Mouse (Mus musculus): ENCODE measurements around the gene Pllp. TPM values are rescaled to one million over a fixed set of nuclear protein-coding genes. Genes with fewer than 3 reads are reported as not detected.

The Pllp gene
- 1.6 and 1.7 TPM in 2 replicates for polyA plus RNA-seq (2015; fragmentation: Nextera tagmentation; extraction: Ambion mirVana)

DNA sequence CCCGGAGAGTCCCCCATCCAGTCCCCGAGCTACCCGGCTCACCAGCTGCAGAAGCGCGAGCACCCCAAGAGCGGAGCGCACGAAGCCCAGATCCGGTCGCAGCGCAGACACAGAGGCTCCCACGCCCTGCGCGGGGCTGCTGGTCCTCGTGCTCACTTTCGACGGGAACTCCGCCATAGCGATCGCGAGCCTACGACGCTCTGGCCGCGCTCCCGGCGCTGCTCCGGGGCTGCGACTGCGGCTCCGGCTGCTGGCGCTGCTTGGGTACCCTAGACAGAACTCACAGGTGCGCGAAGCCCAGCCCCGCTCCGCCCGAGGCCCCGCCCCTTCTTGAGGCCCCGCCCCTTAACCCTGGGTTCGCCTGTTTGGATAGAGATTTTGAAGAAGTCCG is at the start of gene Pllp:
Gene Pllp, minus strand, starts transcription at position 285 of the 391 bp plus-strand sequence.
- Histone ChIP-seq H3K27me3 (replicated peaks; ENCODE audit: control insufficient read depth, insufficient read depth, low read length) (peaks cover 40% of the 10 kb centered on the region), H3K27ac (ENCODE audit: low read length) (no peak within 1 kb of the TSS), H3K9me3 (ENCODE audit: control insufficient read depth, low read length) (no peaks in the 10 kb centered on the region), H3K36me3 (ENCODE audit: control insufficient read depth, insufficient read depth) (no peaks in the 10 kb centered on the region), H3K4me3 (replicated peaks; ENCODE audit: low read length) (peak within 1 kb of the TSS; percentile 45), H3K4me2 (ENCODE audit: low read length) (peak within 1 kb of the TSS; percentile 55), H3K4me1 (replicated peaks; ENCODE audit: control insufficient read depth, insufficient read depth, low read length) (peaks cover 15% of the 10 kb centered on the region), H3K9ac (replicated peaks; ENCODE audit: low read depth, low read length) (peak within 1 kb of the TSS; percentile 16)
- peak; percentile 71 for ATAC-seq
- WGBS: under 1% methylated on average over 41 of the region's 41 CpGs

- H3K4me1 ChIP-seq (replicated peaks; ENCODE audit: control insufficient read depth, insufficient read depth, low read length): no peaks in the 10 kb centered on the region
- H3K27me3 ChIP-seq (replicated peaks; ENCODE audit: control insufficient read depth, insufficient read depth, low read length): no peaks in the 10 kb centered on the region
- no peaks in the 10 kb centered on the region for H3K9me3 ChIP-seq (ENCODE audit: control insufficient read depth, low read length)
- H3K9ac ChIP-seq (replicated peaks; ENCODE audit: low read depth, low read length): no peak within 1 kb of the TSS
- no peak within 1 kb of the TSS for H3K4me3 ChIP-seq (replicated peaks; ENCODE audit: low read length)
- H3K27ac ChIP-seq (ENCODE audit: low read length): no peak within 1 kb of the TSS
- 90% methylated on average over 7 of the region's 7 CpGs for WGBS
- H3K4me2 ChIP-seq (ENCODE audit: low read length): no peak within 1 kb of the TSS
- no peaks in the 10 kb centered on the region for H3K36me3 ChIP-seq (ENCODE audit: control insufficient read depth, insufficient read depth)
- no peak for ATAC-seq
Measured at GRCm38 (mm10) chr8:94745476-94746184, 49.6 kb upstream of the Pllp start, which contains the start of gene Ccl22. Ccl22 (plus strand) TSS chr8:94745590.

DNA sequence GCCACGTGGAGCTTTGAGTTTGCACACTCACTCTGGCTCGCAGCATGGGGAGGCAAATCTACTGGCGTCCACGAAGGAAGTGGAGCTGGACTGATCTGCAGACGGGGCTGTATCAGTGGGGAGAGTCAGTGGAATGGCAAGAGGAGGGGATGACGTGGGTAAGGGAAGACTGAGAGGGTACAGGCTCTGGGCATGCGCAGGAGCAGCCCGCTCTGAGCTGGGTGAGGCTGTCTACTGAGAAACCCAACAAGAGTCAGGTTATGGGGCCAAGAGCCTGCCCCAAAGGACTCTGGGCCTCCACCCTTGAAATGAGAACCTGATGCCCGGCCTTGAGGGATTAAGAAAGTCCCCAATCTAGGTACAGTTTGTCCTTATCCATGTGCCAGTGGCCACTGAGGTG is 48.9 kb upstream of the Pllp start:
- Histone ChIP-seq H3K4me2 (ENCODE audit: low read length) (no peak overlapping the region), H3K27ac (ENCODE audit: low read length) (no peak overlapping the region), H3K4me1 (replicated peaks; ENCODE audit: control insufficient read depth, insufficient read depth, low read length) (no peaks in the 10 kb centered on the region), H3K9ac (replicated peaks; ENCODE audit: low read depth, low read length) (no peak overlapping the region), H3K4me3 (replicated peaks; ENCODE audit: low read length) (no peak overlapping the region), H3K9me3 (ENCODE audit: control insufficient read depth, low read length) (no peaks in the 10 kb centered on the region), H3K36me3 (ENCODE audit: control insufficient read depth, insufficient read depth) (no peaks in the 10 kb centered on the region), H3K27me3 (replicated peaks; ENCODE audit: control insufficient read depth, insufficient read depth, low read length) (no peaks in the 10 kb centered on the region)
- WGBS: 80% methylated on average over 9 of the region's 9 CpGs
- ATAC-seq: no peak

- Histone ChIP-seq H3K27me3 (replicated peaks; ENCODE audit: control insufficient read depth, insufficient read depth, low read length) (no peaks in the 10 kb centered on the region), H3K9me3 (ENCODE audit: control insufficient read depth, low read length) (no peaks in the 10 kb centered on the region), H3K4me1 (replicated peaks; ENCODE audit: control insufficient read depth, insufficient read depth, low read length) (no peaks in the 10 kb centered on the region), H3K4me3 (replicated peaks; ENCODE audit: low read length) (no peak overlapping the region), H3K4me2 (ENCODE audit: low read length) (no peak overlapping the region), H3K36me3 (ENCODE audit: control insufficient read depth, insufficient read depth) (no peaks in the 10 kb centered on the region), H3K27ac (ENCODE audit: low read length) (no peak overlapping the region), H3K9ac (replicated peaks; ENCODE audit: low read depth, low read length) (no peak overlapping the region)
- no peak for ATAC-seq
- 94% methylated on average over 5 of the region's 5 CpGs for WGBS
Measured at GRCm38 (mm10) chr8:94744484-94744883, 48.4 kb upstream of the Pllp start.

DNA sequence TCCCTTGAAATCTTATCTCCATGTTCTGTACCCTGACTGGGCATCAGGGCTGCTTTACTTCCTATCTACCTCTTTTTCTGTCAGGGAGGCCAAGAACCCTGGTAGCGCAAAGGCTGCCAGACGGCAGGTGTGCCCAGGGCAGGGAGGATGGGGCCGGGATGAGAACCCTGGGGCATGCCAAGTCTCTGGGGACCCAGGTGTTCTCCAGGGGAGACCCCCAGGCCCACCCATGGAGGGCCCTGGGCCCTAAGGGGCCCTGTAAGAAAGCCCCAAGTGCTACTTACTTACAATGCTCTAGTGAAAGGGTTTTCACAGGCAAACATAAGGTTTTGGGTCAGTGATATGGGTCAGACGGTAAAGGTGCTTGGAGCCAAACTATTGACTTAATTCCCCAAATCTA is 45.6 kb upstream of the Pllp start:
- no peak overlapping the region for H3K4me2 ChIP-seq (ENCODE audit: low read length)
- no peaks in the 10 kb centered on the region for H3K27me3 ChIP-seq (replicated peaks; ENCODE audit: control insufficient read depth, insufficient read depth, low read length)
- no peaks in the 10 kb centered on the region for H3K4me1 ChIP-seq (replicated peaks; ENCODE audit: control insufficient read depth, insufficient read depth, low read length)
- 92% methylated on average over 4 of the region's 4 CpGs for WGBS
- ATAC-seq: no peak
- H3K4me3 ChIP-seq (replicated peaks; ENCODE audit: low read length): no peak overlapping the region
- H3K9ac ChIP-seq (replicated peaks; ENCODE audit: low read depth, low read length): no peak overlapping the region
- no peaks in the 10 kb centered on the region for H3K36me3 ChIP-seq (ENCODE audit: control insufficient read depth, insufficient read depth)
- no peaks in the 10 kb centered on the region for H3K9me3 ChIP-seq (ENCODE audit: control insufficient read depth, low read length)
- no peak overlapping the region for H3K27ac ChIP-seq (ENCODE audit: low read length)

- Histone ChIP-seq H3K27me3 (replicated peaks; ENCODE audit: control insufficient read depth, insufficient read depth, low read length) (no peaks in the 10 kb centered on the region), H3K4me1 (replicated peaks; ENCODE audit: control insufficient read depth, insufficient read depth, low read length) (no peaks in the 10 kb centered on the region), H3K9ac (replicated peaks; ENCODE audit: low read depth, low read length) (no peak overlapping the region), H3K36me3 (ENCODE audit: control insufficient read depth, insufficient read depth) (no peaks in the 10 kb centered on the region), H3K27ac (ENCODE audit: low read length) (no peak overlapping the region), H3K9me3 (ENCODE audit: control insufficient read depth, low read length) (no peaks in the 10 kb centered on the region), H3K4me2 (ENCODE audit: low read length) (no peak overlapping the region), H3K4me3 (replicated peaks; ENCODE audit: low read length) (no peak overlapping the region)
- 85% methylated on average over 3 of the region's 3 CpGs for WGBS
- no peak for ATAC-seq
Measured at GRCm38 (mm10) chr8:94740591-94740990, 44.5 kb upstream of the Pllp start.

DNA sequence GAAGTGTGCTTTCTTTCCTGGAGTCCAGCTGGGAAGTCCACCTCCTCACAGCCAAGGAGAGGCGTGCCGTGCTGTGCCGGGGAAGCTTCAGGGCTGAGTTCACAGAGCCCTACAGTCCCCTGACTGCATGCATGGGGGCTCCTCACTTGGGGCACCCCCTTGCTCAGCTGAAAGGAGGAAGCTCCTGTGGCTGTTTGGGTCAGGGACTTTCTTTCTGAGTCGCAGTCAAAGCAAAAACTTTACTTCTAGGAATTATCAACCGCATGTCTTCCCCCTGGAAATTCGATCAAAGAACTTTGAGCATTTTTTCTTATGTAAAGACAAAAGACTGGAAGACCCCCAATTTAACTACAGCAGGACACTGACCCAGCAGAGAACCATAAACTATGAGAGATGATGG is 43.8 kb upstream of the Pllp start:
- no peak overlapping the region for H3K27ac ChIP-seq (ENCODE audit: low read length)
- no peak overlapping the region for H3K9ac ChIP-seq (replicated peaks; ENCODE audit: low read depth, low read length)
- no peaks in the 10 kb centered on the region for H3K9me3 ChIP-seq (ENCODE audit: control insufficient read depth, low read length)
- no peak for ATAC-seq
- no peak overlapping the region for H3K4me3 ChIP-seq (replicated peaks; ENCODE audit: low read length)
- no peak overlapping the region for H3K4me2 ChIP-seq (ENCODE audit: low read length)
- H3K27me3 ChIP-seq (replicated peaks; ENCODE audit: control insufficient read depth, insufficient read depth, low read length): no peaks in the 10 kb centered on the region
- H3K36me3 ChIP-seq (ENCODE audit: control insufficient read depth, insufficient read depth): no peaks in the 10 kb centered on the region
- no peaks in the 10 kb centered on the region for H3K4me1 ChIP-seq (replicated peaks; ENCODE audit: control insufficient read depth, insufficient read depth, low read length)
- 80% methylated on average over 6 of the region's 6 CpGs for WGBS

DNA sequence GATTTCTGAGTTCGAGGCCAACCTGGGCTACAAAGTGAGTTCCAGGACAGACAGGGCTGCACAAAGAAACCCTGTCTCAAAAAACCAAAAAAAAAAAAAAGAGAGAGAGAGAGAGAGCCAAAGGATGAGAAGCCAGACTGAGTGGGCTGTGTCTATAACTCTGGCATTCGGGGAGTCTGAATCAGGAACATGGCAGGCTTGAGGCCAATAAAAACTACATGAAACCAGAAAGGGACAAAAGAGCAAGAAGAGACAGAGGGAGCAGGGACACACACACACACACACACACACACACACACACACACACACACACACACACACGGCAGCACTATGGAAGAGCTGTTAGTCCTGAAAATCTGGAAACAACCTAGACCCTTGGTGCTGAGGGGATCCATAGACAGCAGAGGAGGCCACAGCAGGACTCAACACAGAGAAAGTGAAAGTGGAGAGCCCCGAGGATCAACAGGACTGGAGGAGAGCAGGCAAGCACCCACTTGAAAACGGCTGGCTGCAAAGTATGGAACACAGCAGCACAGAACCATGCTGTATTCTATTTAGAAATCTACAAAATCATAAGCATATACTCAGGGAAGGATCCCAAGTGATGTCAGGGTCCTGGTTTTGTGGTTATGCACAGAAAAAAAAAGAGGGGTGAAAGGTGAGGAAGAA is 39.5 kb upstream of the Pllp start:
- Histone ChIP-seq H3K9ac (replicated peaks; ENCODE audit: low read depth, low read length) (no peak overlapping the region), H3K36me3 (ENCODE audit: control insufficient read depth, insufficient read depth) (no peaks in the 10 kb centered on the region), H3K9me3 (ENCODE audit: control insufficient read depth, low read length) (no peaks in the 10 kb centered on the region), H3K4me1 (replicated peaks; ENCODE audit: control insufficient read depth, insufficient read depth, low read length) (no peaks in the 10 kb centered on the region), H3K4me3 (replicated peaks; ENCODE audit: low read length) (no peak overlapping the region), H3K27me3 (replicated peaks; ENCODE audit: control insufficient read depth, insufficient read depth, low read length) (no peaks in the 10 kb centered on the region), H3K27ac (ENCODE audit: low read length) (no peak overlapping the region), H3K4me2 (ENCODE audit: low read length) (no peak overlapping the region)
- WGBS: 74% methylated on average over 5 of the region's 5 CpGs
- ATAC-seq: no peak

GRCm38 (mm10) chr8:94734735-94735350 is 38.8 kb upstream of the Pllp start:
- WGBS: 75% methylated on average over 7 of the region's 7 CpGs
- Histone ChIP-seq H3K36me3 (ENCODE audit: control insufficient read depth, insufficient read depth) (no peaks in the 10 kb centered on the region), H3K27ac (ENCODE audit: low read length) (no peak overlapping the region), H3K27me3 (replicated peaks; ENCODE audit: control insufficient read depth, insufficient read depth, low read length) (no peaks in the 10 kb centered on the region), H3K9ac (replicated peaks; ENCODE audit: low read depth, low read length) (no peak overlapping the region), H3K9me3 (ENCODE audit: control insufficient read depth, low read length) (no peaks in the 10 kb centered on the region), H3K4me3 (replicated peaks; ENCODE audit: low read length) (no peak overlapping the region), H3K4me2 (ENCODE audit: low read length) (no peak overlapping the region), H3K4me1 (replicated peaks; ENCODE audit: control insufficient read depth, insufficient read depth, low read length) (no peaks in the 10 kb centered on the region)
- no peak for ATAC-seq
